Mouse (Mus musculus): ENCODE data around the gene Dab2. TPM values are rescaled to one million over a fixed set of nuclear protein-coding genes. Genes with fewer than 3 reads are reported as not detected.

The Dab2 gene
- polyA plus RNA-seq, 1 experiment from 2014 or later: 243 TPM

DNA sequence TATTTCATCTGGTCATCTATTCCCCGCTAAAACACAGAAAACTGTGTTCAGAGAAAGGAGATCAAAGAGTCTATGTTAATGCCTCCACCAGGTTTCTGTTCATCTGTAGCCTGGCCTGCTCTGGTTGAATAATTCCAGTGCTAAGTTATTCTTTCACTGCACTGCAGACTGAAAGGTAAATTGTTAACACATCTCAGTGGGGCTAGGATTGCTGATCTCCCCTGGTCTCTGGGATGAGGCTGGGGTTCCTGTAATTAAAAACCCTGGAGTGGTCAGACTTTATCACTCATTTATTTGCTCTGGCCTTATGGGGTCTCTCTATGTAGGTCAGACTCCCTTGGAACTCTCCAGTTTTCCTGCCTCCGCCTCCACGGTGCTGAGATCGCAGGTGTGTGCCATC lies 21.7 kb downstream of the Dab2 start:
- Histone ChIP-seq H3K36me3 (ENCODE audit: control insufficient read depth, insufficient read depth) (no peaks in the 10 kb centered on the region), H3K27ac (ENCODE audit: low read depth, low read length) (no peak overlapping the region), H3K4me3 (ENCODE audit: low read depth, low read length) (no peak overlapping the region), H3K4me1 (replicated peaks; ENCODE audit: control insufficient read depth, insufficient read depth, low read length) (no peaks in the 10 kb centered on the region), H3K4me2 (replicated peaks; ENCODE audit: low read depth) (no peak overlapping the region), H3K27me3 (replicated peaks; ENCODE audit: control insufficient read depth, insufficient read depth, low read length) (no peaks in the 10 kb centered on the region), H3K9ac (ENCODE audit: low read depth, low read length) (no peak overlapping the region), H3K9me3 (ENCODE audit: control insufficient read depth) (no peaks in the 10 kb centered on the region)
- 75% methylated on average over 4 of the region's 4 CpGs for WGBS
- no peak for ATAC-seq
- no peak for TF ChIP-seq CTCF (IDR thresholded peaks at IDR 0.05; ENCODE audit: low read depth)

DNA sequence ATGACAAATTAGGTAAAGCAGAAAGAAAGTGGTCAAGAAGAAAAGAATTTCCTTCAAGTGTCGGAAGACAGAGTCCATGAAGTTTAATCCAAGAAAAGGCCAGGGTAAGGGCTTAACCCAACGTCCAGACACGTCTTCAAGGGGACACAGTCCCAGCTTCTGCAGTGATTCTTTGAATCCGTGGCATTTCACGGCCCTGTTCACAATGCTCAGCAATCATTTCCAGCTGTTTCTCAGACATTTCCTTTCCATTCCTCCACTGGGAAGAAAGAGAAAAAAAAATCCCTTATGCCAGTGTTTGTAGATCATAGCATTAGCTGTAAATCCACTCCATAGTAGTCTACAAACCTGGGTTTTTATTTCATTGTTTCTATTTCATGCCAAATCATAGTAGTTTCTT lies 22.7 kb downstream of the Dab2 start:
- no peak for TF ChIP-seq CTCF (IDR thresholded peaks at IDR 0.05; ENCODE audit: low read depth)

DNA sequence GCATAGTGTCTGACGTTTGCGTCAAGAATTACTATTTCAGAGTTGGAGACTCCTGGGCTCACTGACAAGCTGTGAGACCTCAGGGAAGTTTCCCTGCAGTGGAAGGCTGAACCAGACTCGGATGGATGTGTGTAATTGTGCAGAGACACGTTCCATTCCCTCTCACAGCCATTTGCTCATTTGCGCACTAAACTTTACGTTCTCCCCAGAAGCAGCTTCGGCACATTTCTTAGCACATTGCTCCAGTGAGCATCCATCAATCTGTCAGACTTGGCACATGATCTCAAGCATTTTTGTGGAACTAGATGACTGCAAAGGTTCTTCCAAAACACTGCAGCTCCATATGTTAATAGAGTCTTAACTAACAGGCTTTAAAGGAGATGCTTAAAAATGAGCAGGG lies 24.0 kb downstream of the Dab2 start:
- H3K4me1 ChIP-seq (replicated peaks; ENCODE audit: control insufficient read depth, insufficient read depth, low read length): no peaks in the 10 kb centered on the region
- H3K4me3 ChIP-seq (ENCODE audit: low read depth, low read length): no peak overlapping the region
- H3K27me3 ChIP-seq (replicated peaks; ENCODE audit: control insufficient read depth, insufficient read depth, low read length): no peaks in the 10 kb centered on the region
- no peak overlapping the region for H3K4me2 ChIP-seq (replicated peaks; ENCODE audit: low read depth)
- WGBS: 60% methylated on average over 7 of the region's 7 CpGs
- H3K27ac ChIP-seq (ENCODE audit: low read depth, low read length): no peak overlapping the region
- no peaks in the 10 kb centered on the region for H3K9me3 ChIP-seq (ENCODE audit: control insufficient read depth)
- no peaks in the 10 kb centered on the region for H3K36me3 ChIP-seq (ENCODE audit: control insufficient read depth, insufficient read depth)
- no peak for ATAC-seq
- no peak overlapping the region for H3K9ac ChIP-seq (ENCODE audit: low read depth, low read length)
- TF ChIP-seq CTCF (IDR thresholded peaks at IDR 0.05; ENCODE audit: low read depth): no peak

More for the DNA sequence above, 22.7 kb downstream of the Dab2 start:
- H3K27me3 ChIP-seq (replicated peaks; ENCODE audit: control insufficient read depth, insufficient read depth, low read length): no peaks in the 10 kb centered on the region
- no peak overlapping the region for H3K4me3 ChIP-seq (ENCODE audit: low read depth, low read length)
- 70% methylated on average over 5 of the region's 5 CpGs for WGBS
- H3K36me3 ChIP-seq (ENCODE audit: control insufficient read depth, insufficient read depth): no peaks in the 10 kb centered on the region
- no peaks in the 10 kb centered on the region for H3K9me3 ChIP-seq (ENCODE audit: control insufficient read depth)
- ATAC-seq: no peak
- no peak overlapping the region for H3K27ac ChIP-seq (ENCODE audit: low read depth, low read length)
- no peak overlapping the region for H3K4me2 ChIP-seq (replicated peaks; ENCODE audit: low read depth)
- H3K4me1 ChIP-seq (replicated peaks; ENCODE audit: control insufficient read depth, insufficient read depth, low read length): no peaks in the 10 kb centered on the region
- H3K9ac ChIP-seq (ENCODE audit: low read depth, low read length): no peak overlapping the region

DNA sequence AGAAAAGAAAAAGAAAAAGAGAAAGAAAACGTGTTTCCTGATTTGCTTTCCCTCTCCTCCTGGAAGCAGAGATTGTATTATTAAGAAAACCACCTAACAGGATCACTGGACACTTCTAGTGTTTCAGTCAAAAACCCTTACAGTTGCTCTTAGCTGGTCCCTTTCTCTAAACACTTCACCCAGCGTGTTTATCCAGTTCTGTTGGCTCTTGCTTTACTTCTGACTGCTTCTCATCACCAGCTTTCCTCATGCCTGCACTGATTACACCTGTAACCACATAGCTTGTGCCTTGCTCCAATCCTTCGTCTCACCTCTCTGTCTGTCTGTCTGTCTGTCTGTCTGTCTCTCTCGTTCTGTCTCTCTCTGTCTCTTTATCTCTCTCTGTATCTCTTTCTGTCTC lies 25.9 kb downstream of the Dab2 start:
- H3K36me3 ChIP-seq (ENCODE audit: control insufficient read depth, insufficient read depth): no peaks in the 10 kb centered on the region
- H3K4me1 ChIP-seq (replicated peaks; ENCODE audit: control insufficient read depth, insufficient read depth, low read length): no peaks in the 10 kb centered on the region
- H3K4me3 ChIP-seq (ENCODE audit: low read depth, low read length): no peak overlapping the region
- H3K27ac ChIP-seq (ENCODE audit: low read depth, low read length): no peak overlapping the region
- H3K9ac ChIP-seq (ENCODE audit: low read depth, low read length): no peak overlapping the region
- no peak for ATAC-seq
- no peaks in the 10 kb centered on the region for H3K27me3 ChIP-seq (replicated peaks; ENCODE audit: control insufficient read depth, insufficient read depth, low read length)
- no peak overlapping the region for H3K4me2 ChIP-seq (replicated peaks; ENCODE audit: low read depth)
- no peak for TF ChIP-seq CTCF (IDR thresholded peaks at IDR 0.05; ENCODE audit: low read depth)
- no peaks in the 10 kb centered on the region for H3K9me3 ChIP-seq (ENCODE audit: control insufficient read depth)
- 75% methylated on average over 4 of the region's 4 CpGs for WGBS

DNA sequence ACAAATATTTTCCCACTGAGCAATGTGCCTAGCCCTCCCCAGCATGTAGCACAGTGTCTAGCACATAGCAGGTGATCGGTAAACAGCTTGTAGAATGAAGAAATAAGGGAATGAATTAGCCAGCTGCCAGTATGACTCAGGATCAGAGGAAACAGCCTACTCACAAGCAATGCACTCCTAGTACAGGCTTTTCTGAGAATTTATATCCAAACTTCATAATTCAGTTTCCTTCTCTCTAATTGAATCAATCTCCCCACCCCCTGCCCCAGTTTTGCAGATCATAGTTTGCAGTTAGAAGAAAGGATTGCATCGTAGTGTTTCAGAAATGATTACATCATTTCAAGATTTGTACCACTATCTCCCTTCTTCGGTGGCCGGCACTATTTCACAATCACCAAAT lies 26.4 kb downstream of the Dab2 start:
- no peaks in the 10 kb centered on the region for H3K27me3 ChIP-seq (replicated peaks; ENCODE audit: control insufficient read depth, insufficient read depth, low read length)
- no peak overlapping the region for H3K9ac ChIP-seq (ENCODE audit: low read depth, low read length)
- H3K4me2 ChIP-seq (replicated peaks; ENCODE audit: low read depth): no peak overlapping the region
- no peaks in the 10 kb centered on the region for H3K9me3 ChIP-seq (ENCODE audit: control insufficient read depth)
- WGBS: 35% methylated on average over 4 of the region's 4 CpGs
- H3K27ac ChIP-seq (ENCODE audit: low read depth, low read length): no peak overlapping the region
- no peak for ATAC-seq
- no peak for TF ChIP-seq CTCF (IDR thresholded peaks at IDR 0.05; ENCODE audit: low read depth)
- H3K36me3 ChIP-seq (ENCODE audit: control insufficient read depth, insufficient read depth): no peaks in the 10 kb centered on the region
- no peaks in the 10 kb centered on the region for H3K4me1 ChIP-seq (replicated peaks; ENCODE audit: control insufficient read depth, insufficient read depth, low read length)
- no peak overlapping the region for H3K4me3 ChIP-seq (ENCODE audit: low read depth, low read length)

DNA sequence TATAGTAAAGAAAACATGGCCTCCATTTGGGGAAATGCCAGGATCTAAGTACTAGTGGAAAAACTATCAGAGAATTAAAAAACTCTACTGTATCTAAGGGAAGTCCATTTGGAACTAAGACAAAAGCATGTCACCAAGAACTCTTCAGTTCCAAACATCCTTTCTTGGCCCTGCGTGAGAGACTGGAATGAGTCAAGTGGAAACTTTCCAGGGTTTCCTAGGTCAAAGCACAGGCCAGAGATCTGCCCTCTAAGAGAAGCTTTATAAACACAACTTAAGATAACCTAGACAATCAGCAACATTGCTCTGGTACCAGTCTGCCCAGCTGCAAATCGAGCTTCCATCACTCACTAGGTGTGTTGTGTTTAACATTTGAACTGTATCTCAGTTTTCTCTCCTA lies 31.8 kb downstream of the Dab2 start:
- TF ChIP-seq CTCF (IDR thresholded peaks at IDR 0.05; ENCODE audit: low read depth): no peak
- H3K36me3 ChIP-seq (ENCODE audit: control insufficient read depth, insufficient read depth): no peaks in the 10 kb centered on the region
- H3K27me3 ChIP-seq (replicated peaks; ENCODE audit: control insufficient read depth, insufficient read depth, low read length): no peaks in the 10 kb centered on the region
- H3K4me2 ChIP-seq (replicated peaks; ENCODE audit: low read depth): no peak overlapping the region
- 36% methylated on average over 2 of the region's 2 CpGs for WGBS
- H3K9ac ChIP-seq (ENCODE audit: low read depth, low read length): no peak overlapping the region
- H3K9me3 ChIP-seq (ENCODE audit: control insufficient read depth): no peaks in the 10 kb centered on the region
- H3K27ac ChIP-seq (ENCODE audit: low read depth, low read length): no peak overlapping the region
- no peak for ATAC-seq
- H3K4me3 ChIP-seq (ENCODE audit: low read depth, low read length): no peak overlapping the region
- H3K4me1 ChIP-seq (replicated peaks; ENCODE audit: control insufficient read depth, insufficient read depth, low read length): no peaks in the 10 kb centered on the region

DNA sequence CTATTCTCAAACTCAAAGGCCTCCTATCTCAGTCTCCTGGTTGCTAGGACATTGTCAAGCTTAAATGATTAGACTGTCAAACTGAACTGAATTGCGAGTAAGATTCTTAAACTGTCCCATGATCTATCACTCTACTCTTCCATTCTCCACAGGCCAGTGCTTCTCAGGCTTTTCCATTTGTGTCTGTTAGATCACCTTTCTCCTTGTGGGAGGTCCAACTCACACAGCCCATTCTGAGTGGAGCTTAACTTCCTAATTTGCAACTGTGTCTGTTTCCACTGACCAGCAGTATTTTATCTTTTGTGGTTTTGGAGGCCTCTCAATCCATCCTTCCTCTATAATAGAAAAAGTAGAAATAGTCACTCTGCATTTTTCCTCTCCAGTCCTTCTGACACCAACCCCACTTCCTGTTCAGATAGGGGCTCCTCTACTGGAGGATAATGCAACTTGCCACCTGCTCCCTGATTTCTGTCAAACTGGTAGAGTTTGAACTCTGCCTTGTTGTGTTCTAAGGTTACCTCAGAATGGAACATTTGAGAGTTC lies 35.1 kb downstream of the Dab2 start:
- Histone ChIP-seq H3K4me2 (replicated peaks; ENCODE audit: low read depth) (no peak overlapping the region), H3K4me1 (replicated peaks; ENCODE audit: control insufficient read depth, insufficient read depth, low read length) (no peaks in the 10 kb centered on the region), H3K27me3 (replicated peaks; ENCODE audit: control insufficient read depth, insufficient read depth, low read length) (no peaks in the 10 kb centered on the region), H3K36me3 (ENCODE audit: control insufficient read depth, insufficient read depth) (no peaks in the 10 kb centered on the region), H3K27ac (ENCODE audit: low read depth, low read length) (no peak overlapping the region), H3K9ac (ENCODE audit: low read depth, low read length) (no peak overlapping the region), H3K4me3 (ENCODE audit: low read depth, low read length) (no peak overlapping the region), H3K9me3 (ENCODE audit: control insufficient read depth) (no peaks in the 10 kb centered on the region)
- no peak for TF ChIP-seq CTCF (IDR thresholded peaks at IDR 0.05; ENCODE audit: low read depth)
- WGBS: 86% methylated on average over 1 of the region's 1 CpGs
- ATAC-seq: no peak

All from intestine, postnatal 0 days (tissue).